Mouse (Mus musculus): ENCODE results near the gene Gpr146. TPM values are rescaled to one million over a fixed set of nuclear protein-coding genes. Genes with fewer than 3 reads are reported as not detected.
A peak's percentile ranks its signal among the peaks of the same experiment; 100 is the strongest.

Gpr146 gene
- polyA plus RNA-seq, 1 experiment from 2014 or later: 1.7 TPM

DNA sequence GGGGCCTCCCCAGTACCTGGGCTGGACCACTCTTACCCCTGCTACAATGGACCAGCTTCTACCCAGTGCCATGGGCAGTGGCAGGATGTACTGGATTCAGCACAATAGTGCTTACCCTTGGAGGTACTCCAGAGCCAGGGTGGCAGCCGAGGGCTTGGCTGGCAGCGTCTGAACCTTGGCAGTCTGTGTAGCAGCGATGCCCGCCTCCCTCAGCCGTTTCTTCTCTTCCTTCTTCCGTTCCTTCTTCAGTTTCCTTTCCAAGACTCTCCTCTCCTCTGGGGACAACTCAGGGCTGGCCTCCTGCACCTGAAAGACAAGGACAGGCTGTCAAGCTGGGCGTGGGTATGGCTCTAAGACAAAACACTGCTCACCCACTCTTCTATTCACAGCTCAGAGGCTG lies 13.6 kb upstream of the Gpr146 start:
- H3K27ac ChIP-seq: no peak overlapping the region
- H3K4me2 ChIP-seq (replicated peaks): no peak overlapping the region
- peaks cover 17% of the 10 kb centered on the region; the same call in 1 of the 2 replicates for H3K36me3 ChIP-seq
- peaks cover 14% of the 10 kb centered on the region for H3K4me1 ChIP-seq (replicated peaks)
- H3K27me3 ChIP-seq: no peaks in the 10 kb centered on the region
- 62% methylated on average over 7 of the region's 7 CpGs for WGBS
- no peak overlapping the region for H3K4me3 ChIP-seq (replicated peaks)
- peak; percentile 40; the same call in 1 of the 2 replicates for ATAC-seq
- no peaks in the 10 kb centered on the region for H3K9me3 ChIP-seq
- H3K9ac ChIP-seq (replicated peaks): no peak overlapping the region

DNA sequence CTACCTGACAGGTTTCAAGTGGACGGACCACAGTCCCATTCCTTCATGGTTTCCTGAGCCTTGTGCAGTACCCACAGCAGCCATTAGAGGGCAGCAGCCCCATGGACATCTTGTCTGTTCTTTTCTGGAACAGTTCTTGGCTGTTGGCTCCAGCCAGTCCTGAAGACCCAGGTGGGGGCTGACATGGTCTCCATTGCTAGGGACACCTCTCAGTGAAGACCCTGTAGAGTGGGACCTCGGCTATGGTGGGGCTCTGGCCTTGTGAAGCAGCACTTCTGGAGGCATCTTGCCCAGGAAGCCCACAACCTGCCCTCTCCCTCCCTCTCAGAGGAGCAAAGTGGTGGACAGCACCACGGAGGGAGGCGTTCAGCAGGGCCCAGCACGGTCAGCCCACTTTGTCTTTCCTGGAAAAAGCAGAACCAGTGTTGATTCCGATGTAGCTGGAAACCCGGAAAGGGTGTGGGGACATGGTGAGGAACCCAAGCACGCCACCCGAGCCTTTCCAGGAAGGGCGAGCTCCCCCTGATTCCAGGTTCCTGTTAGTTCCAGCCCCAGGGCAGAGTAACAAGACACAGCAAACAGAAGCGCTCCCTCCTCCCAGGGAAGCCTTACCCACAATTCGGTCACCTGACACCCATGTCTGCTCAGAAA lies 13.1 kb upstream of the Gpr146 start:
- H3K9ac ChIP-seq (replicated peaks): no peak overlapping the region
- H3K4me3 ChIP-seq (replicated peaks): no peak overlapping the region
- peaks cover 15% of the 10 kb centered on the region for H3K4me1 ChIP-seq (replicated peaks)
- no peaks in the 10 kb centered on the region for H3K27me3 ChIP-seq
- no peak overlapping the region for H3K4me2 ChIP-seq (replicated peaks)
- no peak overlapping the region; the same call in 1 of the 2 replicates for H3K27ac ChIP-seq
- no peaks in the 10 kb centered on the region for H3K9me3 ChIP-seq
- H3K36me3 ChIP-seq: peaks cover 17% of the 10 kb centered on the region; the same call in 1 of the 2 replicates
- peak; percentile 73 for ATAC-seq
- WGBS: 40% methylated on average over 12 of the region's 12 CpGs

DNA sequence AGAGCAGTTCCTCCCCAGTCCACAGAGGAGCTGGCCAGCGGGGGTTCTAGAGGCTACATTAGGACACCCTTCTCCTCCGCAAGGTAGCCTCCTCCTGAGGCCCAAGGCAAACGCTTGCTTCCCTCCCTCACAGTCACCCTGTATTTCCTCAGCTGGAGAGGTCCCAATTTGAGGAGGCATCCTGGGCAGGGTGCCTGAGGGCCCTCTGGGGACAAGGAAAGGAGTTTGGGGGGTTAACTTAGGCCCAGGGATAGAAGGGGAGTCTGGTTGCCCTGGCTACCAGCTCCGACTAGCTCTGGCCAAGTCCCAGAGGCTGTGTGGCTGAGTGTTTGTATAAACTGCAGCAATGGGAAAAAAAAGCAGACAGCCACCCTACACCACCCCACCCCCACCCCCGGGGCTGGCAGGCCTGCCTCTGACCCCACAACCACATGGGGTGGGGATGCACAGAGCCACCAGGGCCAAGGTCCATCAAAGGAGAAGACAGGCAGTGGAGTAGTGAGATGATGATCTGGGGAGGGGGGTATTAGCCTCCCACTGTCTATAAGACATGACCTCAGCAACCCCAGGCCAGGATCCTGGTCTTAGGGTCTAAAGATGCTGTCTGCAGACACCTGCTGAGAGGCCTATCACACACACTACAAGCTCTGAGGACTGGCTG lies 12.5 kb upstream of the Gpr146 start:
- Histone ChIP-seq H3K36me3 (peaks cover 17% of the 10 kb centered on the region; the same call in 1 of the 2 replicates), H3K9me3 (no peaks in the 10 kb centered on the region), H3K27me3 (no peaks in the 10 kb centered on the region), H3K9ac (replicated peaks) (peak overlapping the region; percentile 39; the same call in 1 of the 2 replicates), H3K4me1 (replicated peaks) (peaks cover 21% of the 10 kb centered on the region), H3K27ac (no peak overlapping the region; the same call in 1 of the 2 replicates), H3K4me2 (replicated peaks) (no peak overlapping the region), H3K4me3 (replicated peaks) (no peak overlapping the region)
- ATAC-seq: peak; percentile 35
- WGBS: 39% methylated on average over 5 of the region's 5 CpGs

DNA sequence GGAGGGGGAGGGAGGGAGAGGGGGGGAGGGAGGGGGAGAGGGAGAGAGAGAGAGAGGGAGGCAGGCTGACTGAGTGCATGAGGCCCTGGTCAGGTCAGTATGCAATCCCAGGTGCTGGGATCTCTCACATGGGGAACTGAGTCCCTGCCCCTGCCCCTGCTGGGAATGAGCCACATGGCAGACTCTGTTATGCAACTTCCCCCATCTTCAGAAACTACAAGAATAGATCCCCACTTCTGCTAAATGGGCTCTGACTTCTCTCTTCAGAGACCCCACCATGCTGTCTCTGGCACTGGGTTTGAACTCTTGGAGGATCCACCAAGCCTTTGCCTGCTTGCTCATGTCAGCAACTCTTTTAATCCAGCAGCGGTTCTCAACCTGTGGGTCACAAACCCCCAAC lies 11.7 kb upstream of the Gpr146 start:
- H3K9ac ChIP-seq (replicated peaks): no peak overlapping the region
- H3K36me3 ChIP-seq: peaks cover 12% of the 10 kb centered on the region; the same call in 1 of the 2 replicates
- peaks cover 28% of the 10 kb centered on the region for H3K4me1 ChIP-seq (replicated peaks)
- H3K9me3 ChIP-seq: no peaks in the 10 kb centered on the region
- no peak overlapping the region for H3K4me3 ChIP-seq (replicated peaks)
- no peaks in the 10 kb centered on the region for H3K27me3 ChIP-seq
- no peak overlapping the region for H3K27ac ChIP-seq
- 89% methylated on average over 1 of the region's 1 CpGs for WGBS
- H3K4me2 ChIP-seq (replicated peaks): no peak overlapping the region
- no peak for ATAC-seq

DNA sequence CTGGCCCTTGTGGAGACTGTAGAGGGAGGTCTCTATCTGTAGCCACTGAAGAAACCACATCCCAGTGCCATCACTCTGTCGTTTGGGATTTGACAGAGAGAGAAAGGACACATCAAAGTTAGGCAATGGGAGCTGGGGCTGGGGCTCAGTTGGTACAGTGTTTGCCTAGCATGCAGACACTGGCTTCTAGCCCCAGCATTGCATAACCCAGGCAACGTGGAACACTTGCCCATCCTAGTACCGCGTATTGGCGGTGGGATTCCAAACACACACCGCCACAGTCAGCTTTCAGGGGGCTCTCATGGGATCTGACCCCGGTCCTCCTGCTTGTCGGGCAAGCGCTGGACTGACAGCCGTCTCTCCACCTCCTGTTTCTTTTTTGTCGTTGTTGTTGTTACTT lies 11.0 kb upstream of the Gpr146 start:
- no peaks in the 10 kb centered on the region for H3K9me3 ChIP-seq
- no peak overlapping the region for H3K27ac ChIP-seq
- ATAC-seq: no peak
- H3K4me2 ChIP-seq (replicated peaks): no peak overlapping the region
- H3K9ac ChIP-seq (replicated peaks): no peak overlapping the region
- WGBS: 77% methylated on average over 11 of the region's 11 CpGs
- no peak overlapping the region for H3K4me3 ChIP-seq (replicated peaks)
- H3K36me3 ChIP-seq: peaks cover 12% of the 10 kb centered on the region; the same call in 1 of the 2 replicates
- peaks cover 34% of the 10 kb centered on the region for H3K4me1 ChIP-seq (replicated peaks)
- H3K27me3 ChIP-seq: no peaks in the 10 kb centered on the region

DNA sequence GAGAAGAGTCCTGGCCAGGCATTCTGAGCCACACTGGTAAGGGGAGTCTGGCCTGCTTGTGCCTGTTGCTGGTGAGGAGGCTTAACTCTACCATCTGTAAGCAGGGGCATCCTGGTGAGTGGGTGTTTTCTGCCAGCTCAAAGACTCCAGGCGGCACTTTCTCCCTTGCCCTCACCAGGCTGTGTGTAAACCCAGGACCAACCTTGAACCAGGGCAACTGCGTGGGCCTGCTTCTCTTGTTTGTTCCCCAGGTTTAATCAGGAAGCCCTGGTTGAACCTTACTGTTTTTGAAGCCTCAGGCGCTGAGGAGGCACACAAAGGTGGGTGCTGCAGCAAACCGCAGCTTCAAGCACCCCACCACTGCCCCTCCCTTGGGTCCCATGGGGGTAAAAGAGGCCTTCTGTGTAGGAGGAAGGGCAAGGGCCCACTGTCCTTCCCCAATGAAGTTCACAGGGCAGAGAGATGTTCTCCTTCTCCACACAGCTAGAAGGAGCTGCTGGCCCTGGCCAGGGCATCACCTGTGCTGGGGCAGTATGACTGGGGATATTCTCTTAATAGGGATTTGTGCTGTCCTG lies 9.5 kb upstream of the Gpr146 start:
- no peak for ATAC-seq
- Histone ChIP-seq H3K27ac (no peak overlapping the region), H3K4me2 (replicated peaks) (no peak overlapping the region), H3K9me3 (no peaks in the 10 kb centered on the region), H3K36me3 (peaks cover under 1% of the 10 kb centered on the region; the same call in 1 of the 2 replicates), H3K27me3 (no peaks in the 10 kb centered on the region), H3K9ac (replicated peaks) (no peak overlapping the region), H3K4me1 (replicated peaks) (peaks cover 45% of the 10 kb centered on the region), H3K4me3 (replicated peaks) (no peak overlapping the region)
- 89% methylated on average over 4 of the region's 4 CpGs for WGBS

DNA sequence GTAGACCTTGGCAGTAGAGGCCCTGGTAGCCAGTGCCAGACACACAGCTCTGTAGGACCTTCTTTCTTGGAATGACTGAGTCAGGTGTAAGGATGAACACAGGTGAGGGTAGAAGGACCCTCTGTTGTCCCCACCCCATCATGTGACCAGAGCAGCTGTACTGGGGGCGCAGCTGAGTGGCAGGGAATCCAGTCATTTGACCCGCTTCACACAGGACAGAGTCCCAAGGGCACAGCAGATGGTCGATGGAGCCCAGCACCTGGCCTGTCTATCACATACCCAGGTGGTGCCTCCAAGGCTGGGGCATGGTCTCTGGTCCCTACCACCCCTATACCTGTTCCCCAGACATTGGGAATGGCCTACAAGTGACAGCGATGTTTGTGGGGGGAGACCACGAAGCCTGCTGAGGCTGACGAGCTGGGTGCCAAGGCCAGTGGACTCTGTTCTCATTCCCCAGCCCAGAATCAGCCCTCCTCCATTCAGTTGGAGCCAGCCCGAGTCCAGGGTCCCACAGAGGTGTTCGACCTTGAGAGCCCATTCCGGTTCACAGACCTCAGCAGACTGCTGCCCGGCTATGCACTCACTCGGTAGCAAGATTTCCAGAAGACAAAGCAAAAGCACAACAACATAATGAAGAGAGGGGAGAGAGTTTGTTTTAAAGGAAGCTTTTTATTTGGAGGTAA lies 8.7 kb upstream of the Gpr146 start:
- Histone ChIP-seq H3K27ac (no peak overlapping the region), H3K9ac (replicated peaks) (no peak overlapping the region), H3K4me1 (replicated peaks) (peaks cover 45% of the 10 kb centered on the region), H3K4me2 (replicated peaks) (no peak overlapping the region), H3K36me3 (no peaks in the 10 kb centered on the region), H3K9me3 (no peaks in the 10 kb centered on the region), H3K27me3 (no peaks in the 10 kb centered on the region), H3K4me3 (replicated peaks) (no peak overlapping the region)
- ATAC-seq: no peak
- WGBS: 85% methylated on average over 11 of the region's 11 CpGs

DNA sequence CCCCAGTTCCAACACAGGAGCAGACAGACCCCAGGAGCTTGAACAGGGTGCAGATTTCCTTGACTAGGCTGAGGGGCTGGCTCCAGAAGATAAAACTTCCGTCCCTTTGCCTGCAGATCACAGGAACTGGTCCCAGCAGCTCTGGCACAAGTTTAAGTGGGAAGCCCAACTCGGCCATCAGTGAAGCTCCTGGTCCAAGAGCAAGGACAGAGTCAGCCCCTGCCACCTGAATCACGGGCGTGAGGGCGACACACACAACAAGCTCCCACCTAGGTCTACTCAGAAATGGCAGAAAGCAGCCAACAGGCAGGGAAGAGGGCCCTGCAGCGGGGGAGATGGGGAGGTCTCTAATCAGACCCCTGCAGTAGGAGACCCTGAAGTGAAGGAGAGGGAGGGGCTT lies 7.2 kb upstream of the Gpr146 start:
- no peak for ATAC-seq
- Histone ChIP-seq H3K27me3 (no peaks in the 10 kb centered on the region), H3K9me3 (no peaks in the 10 kb centered on the region), H3K4me1 (replicated peaks) (peaks cover 34% of the 10 kb centered on the region), H3K9ac (replicated peaks) (peak overlapping the region; percentile 89; the same call in 1 of the 2 replicates), H3K27ac (no peak overlapping the region), H3K4me2 (replicated peaks) (no peak overlapping the region), H3K4me3 (replicated peaks) (no peak overlapping the region), H3K36me3 (no peaks in the 10 kb centered on the region)
- WGBS: 91% methylated on average over 6 of the region's 6 CpGs

DNA sequence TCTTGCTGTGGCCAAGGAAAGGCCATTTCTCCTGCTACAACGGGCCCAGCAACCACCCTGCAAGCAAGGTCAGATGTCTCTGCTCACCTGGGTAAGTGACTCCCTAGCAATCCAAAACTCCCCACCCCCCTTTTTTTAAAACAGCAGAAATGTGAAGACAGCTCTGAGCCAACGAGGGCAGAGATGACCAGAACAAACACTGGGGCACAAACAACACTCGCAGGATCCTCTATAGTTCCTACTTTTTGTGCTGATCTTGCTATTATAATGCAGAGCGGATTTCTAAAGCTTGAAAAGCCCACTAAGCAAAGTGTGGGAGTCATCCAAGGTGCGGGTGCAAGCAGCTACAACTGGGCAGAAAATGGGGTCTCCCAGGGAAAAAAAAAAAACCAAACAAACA lies 6.4 kb upstream of the Gpr146 start:
- no peaks in the 10 kb centered on the region for H3K27me3 ChIP-seq
- H3K4me2 ChIP-seq (replicated peaks): peak overlapping the region; percentile 65
- peak overlapping the region; percentile 59; the same call in 1 of the 2 replicates for H3K4me3 ChIP-seq (replicated peaks)
- 52% methylated on average over 5 of the region's 5 CpGs for WGBS
- no peaks in the 10 kb centered on the region for H3K36me3 ChIP-seq
- H3K27ac ChIP-seq: no peak overlapping the region
- peaks cover 33% of the 10 kb centered on the region for H3K4me1 ChIP-seq (replicated peaks)
- ATAC-seq: no peak
- H3K9me3 ChIP-seq: no peaks in the 10 kb centered on the region
- H3K9ac ChIP-seq (replicated peaks): peak overlapping the region; percentile 89; the same call in 1 of the 2 replicates

DNA sequence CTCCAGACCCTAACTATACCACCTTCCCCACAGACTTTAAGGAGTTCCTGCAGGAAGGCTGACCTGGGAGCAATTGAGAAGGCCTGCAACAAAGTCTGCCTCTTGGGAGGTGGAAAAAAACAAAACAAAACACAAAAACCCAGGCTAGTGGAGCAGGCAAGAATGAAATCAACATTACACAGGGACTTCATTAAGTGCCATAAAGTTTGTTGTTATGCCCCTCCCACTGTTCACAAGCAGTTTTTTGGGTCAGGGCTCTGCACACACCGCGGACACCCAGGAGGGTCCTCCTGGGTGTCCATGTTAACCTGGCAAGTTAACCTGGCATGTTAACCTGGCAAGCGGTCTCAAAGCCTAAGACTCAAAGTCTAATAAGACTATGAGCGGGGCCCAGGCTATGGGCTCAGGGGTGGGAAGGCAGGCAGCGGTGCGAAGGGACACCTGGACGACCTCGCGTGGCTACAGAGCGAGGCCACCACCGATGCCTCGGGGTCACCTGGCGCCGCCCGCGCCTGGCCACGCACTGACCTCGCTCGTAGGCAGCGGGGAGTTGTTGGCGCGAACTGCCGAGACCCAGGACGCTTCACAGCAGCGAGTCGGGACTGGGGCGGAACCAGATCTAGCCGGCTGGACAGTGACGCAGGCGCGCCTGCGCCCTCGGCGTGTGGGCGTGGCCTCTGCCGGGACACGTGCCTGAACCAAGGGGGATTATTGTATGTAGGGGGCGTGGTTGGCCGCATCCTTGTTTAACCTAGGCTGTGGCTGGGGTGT lies 5.7 kb upstream of the Gpr146 start:
- Histone ChIP-seq H3K4me2 (replicated peaks) (peak overlapping the region; percentile 65), H3K4me3 (replicated peaks) (peak overlapping the region; percentile 59), H3K4me1 (replicated peaks) (peaks cover 33% of the 10 kb centered on the region), H3K9me3 (no peaks in the 10 kb centered on the region), H3K27me3 (no peaks in the 10 kb centered on the region), H3K27ac (peak overlapping the region; percentile 80), H3K9ac (replicated peaks) (peak overlapping the region; percentile 89), H3K36me3 (no peaks in the 10 kb centered on the region)
- ATAC-seq: peak; percentile 95
- 2% methylated on average over 38 of the region's 39 CpGs for WGBS

DNA sequence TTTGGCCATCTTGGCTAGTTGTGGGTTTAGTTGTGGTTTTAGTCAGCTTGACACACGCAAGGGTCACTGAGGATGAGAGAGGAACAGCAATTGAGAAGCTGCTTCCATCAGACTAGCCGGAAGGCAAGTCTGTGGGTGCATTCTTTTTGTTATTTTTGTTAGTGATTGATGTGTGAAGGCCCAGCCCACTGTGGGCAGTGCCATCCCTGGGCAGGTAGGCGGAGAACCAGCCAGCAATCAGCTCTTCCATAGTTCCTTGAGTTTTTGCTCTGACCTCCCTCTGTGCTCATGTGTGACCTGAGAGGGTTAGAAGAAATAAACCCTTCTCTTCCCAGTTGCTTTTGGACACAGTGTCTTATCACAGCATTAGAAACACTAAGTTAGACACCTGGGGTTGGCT lies 4.4 kb upstream of the Gpr146 start:
- Histone ChIP-seq H3K27me3 (no peaks in the 10 kb centered on the region), H3K27ac (no peak overlapping the region), H3K36me3 (no peaks in the 10 kb centered on the region), H3K4me3 (replicated peaks) (no peak overlapping the region), H3K9me3 (no peaks in the 10 kb centered on the region), H3K4me2 (replicated peaks) (no peak overlapping the region), H3K9ac (replicated peaks) (no peak overlapping the region), H3K4me1 (replicated peaks) (peaks cover 33% of the 10 kb centered on the region)
- ATAC-seq: no peak
- WGBS: 87% methylated on average over 3 of the region's 3 CpGs
